Mouse (Mus musculus) cortical plate, adult 2 months (tissue): ENCODE measurements around the gene Kifc5b.
A peak's percentile ranks its signal among the peaks of the same experiment; 100 is the strongest.

Source experiments
- CTCF ChIP-seq: fragments of 200-500 bp; IDR thresholded peaks from 2 replicates; pipeline ENCODE4 v1.5.1; 2011; ENCODE audit warnings: mild to moderate bottlenecking, control low read depth, low read length; ENCODE audit not compliant: insufficient read depth; ENCODE audit errors: extremely low read depth
- POLR2A ChIP-seq: fragments of 200-500 bp; IDR thresholded peaks from 2 replicates; pipeline ENCODE4 v1.6.1; 2011; ENCODE audit warnings: mild to moderate bottlenecking, low read length, control low read depth; ENCODE audit not compliant: insufficient read depth; ENCODE audit errors: extremely low read depth

DNA sequence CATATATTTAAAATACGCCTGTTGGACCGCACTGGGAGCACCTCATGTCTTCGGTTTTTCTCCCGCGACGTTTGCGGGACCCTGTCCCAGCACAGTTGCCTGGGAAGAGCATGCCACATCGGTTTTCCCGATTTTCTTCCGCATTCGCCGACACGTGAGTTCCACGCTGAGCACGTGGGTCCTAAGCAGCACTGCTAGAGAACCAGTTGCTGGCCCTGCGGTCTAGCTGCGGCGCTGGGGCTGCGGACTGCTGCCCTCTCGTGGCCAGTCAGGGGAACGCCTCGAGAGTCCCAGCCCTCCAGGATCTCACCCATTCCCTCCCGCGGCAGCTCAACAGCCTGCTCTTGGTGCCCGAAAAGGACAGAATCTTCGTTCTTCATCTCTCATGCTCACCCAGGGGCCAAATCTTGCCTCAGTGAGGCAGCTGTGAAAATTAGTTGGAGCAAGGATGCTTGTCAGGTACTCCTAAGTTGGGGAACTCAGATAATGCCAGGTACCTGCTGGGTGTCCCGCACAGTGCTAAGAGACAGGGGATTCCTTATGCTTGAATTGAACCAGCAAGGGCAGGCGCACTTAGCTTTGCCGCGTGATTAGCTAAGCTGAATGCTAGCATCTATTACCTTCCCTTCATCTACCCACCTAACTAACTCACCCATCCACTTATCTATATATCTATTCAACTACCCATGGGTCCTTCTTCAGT lies 30.7 kb upstream of the Kifc5b start:
- TF ChIP-seq CTCF (peak; percentile 90), POLR2A (no peak)
